Mouse (Mus musculus): Measurements from ENCODE around the gene Cmtm7. TPM values are rescaled to one million over a fixed set of nuclear protein-coding genes. Genes with fewer than 3 reads are reported as not detected.

Gene Cmtm7
- polyA plus RNA-seq, 1 experiment from 2014 or later: 111 TPM

DNA sequence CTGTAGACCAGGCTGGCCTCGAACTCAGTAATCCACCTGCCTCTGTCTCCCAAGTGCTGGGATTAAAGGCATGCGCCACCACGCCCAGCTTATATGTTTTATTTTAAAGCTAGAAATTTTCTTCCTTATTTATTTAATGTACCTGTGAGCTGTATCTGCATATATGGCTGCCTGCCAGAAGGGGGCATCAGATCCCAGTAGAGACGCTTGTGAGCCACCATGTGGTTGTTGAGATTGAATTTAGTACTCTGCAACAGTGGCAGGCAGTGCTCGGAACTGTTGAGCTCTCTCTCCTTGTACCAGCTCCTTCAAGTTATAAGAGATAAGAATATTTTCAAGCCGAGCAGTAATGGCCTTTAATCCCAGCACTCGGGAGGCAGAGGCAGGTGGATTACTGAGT is 71.3 kb downstream of the Cmtm7 start:
- Histone ChIP-seq H3K27ac (ENCODE audit: low read length) (no peak overlapping the region), H3K9ac (replicated peaks; ENCODE audit: low read length) (no peak overlapping the region), H3K36me3 (ENCODE audit: insufficient read depth, low read length) (peaks cover 44% of the 10 kb centered on the region), H3K27me3 (ENCODE audit: insufficient read depth, low read length) (no peaks in the 10 kb centered on the region), H3K9me3 (ENCODE audit: low read length) (0 out of 2 replicates have a peak, but pooled peaks cover 5% of the 10 kb centered on the region), H3K4me1 (ENCODE audit: insufficient read depth, low read length) (no peaks in the 10 kb centered on the region), H3K4me3 (ENCODE audit: low read length) (no peak overlapping the region), H3K4me2 (replicated peaks; ENCODE audit: low read depth, low read length) (no peak overlapping the region)
- no peak for ATAC-seq (ENCODE audit: low FRiP score, low TSS enrichment)
- 82% methylated on average over 7 of the region's 7 CpGs for WGBS

DNA sequence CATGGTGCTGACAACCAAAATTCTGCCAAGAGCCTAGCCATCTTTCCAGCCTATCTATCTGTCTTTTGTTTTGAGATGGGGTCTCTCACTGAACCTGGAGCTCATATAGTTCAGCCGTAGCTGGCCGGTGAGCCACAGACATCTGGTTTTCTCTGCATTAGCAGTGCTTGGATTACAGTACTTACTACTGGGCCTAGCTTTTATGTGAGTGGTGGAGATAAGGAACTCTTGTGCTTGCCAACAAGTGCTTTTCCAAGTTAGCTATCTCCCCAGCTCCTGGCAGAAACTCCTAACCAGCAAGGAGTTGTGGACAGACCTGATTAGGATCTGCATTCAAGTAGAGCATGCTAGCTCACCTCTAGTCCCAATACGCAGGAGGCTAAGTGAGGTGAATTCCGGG is 73.9 kb downstream of the Cmtm7 start:
- ATAC-seq (ENCODE audit: low FRiP score, low TSS enrichment): no peak
- Histone ChIP-seq H3K9me3 (ENCODE audit: low read length) (0 out of 2 replicates have a peak, but pooled peaks cover 5% of the 10 kb centered on the region), H3K4me3 (ENCODE audit: low read length) (no peak overlapping the region), H3K27ac (ENCODE audit: low read length) (no peak overlapping the region), H3K36me3 (ENCODE audit: insufficient read depth, low read length) (peaks cover 33% of the 10 kb centered on the region), H3K4me1 (ENCODE audit: insufficient read depth, low read length) (no peaks in the 10 kb centered on the region), H3K9ac (replicated peaks; ENCODE audit: low read length) (no peak overlapping the region), H3K27me3 (ENCODE audit: insufficient read depth, low read length) (no peaks in the 10 kb centered on the region), H3K4me2 (replicated peaks; ENCODE audit: low read depth, low read length) (no peak overlapping the region)
- 93% methylated on average over 4 of the region's 4 CpGs for WGBS

Other genes starting within 250 kb of the Cmtm7 start
- gene Trim71, start 217.5 kb downstream of the Cmtm7 start, polyA plus RNA-seq (2015; fragmentation: Nextera tagmentation; extraction: Ambion mirVana): 0.69 and 0.89 TPM in 2 replicates
- 73.9 and 74.3 TPM in 2 replicates for gene Cnot10, start 141.7 kb downstream of the Cmtm7 start, polyA plus RNA-seq (2015; fragmentation: Nextera tagmentation; extraction: Ambion mirVana)
- gene Dync1li1, start 93.1 kb downstream of the Cmtm7 start, polyA plus RNA-seq (2015; fragmentation: Nextera tagmentation; extraction: Ambion mirVana): 45.7 and 61.2 TPM in 2 replicates
- gene Cmtm6, start 50.7 kb downstream of the Cmtm7 start, polyA plus RNA-seq (2015; fragmentation: Nextera tagmentation; extraction: Ambion mirVana): 67.0 and 73.5 TPM in 2 replicates
- gene Cmtm8, start 62.3 kb upstream of the Cmtm7 start, polyA plus RNA-seq (2015; fragmentation: Nextera tagmentation; extraction: Ambion mirVana): 39.6 and 42.2 TPM in 2 replicates
- 20.8 and 22.9 TPM in 2 replicates for gene Gpd1l, start 152.1 kb upstream of the Cmtm7 start, polyA plus RNA-seq (2015; fragmentation: Nextera tagmentation; extraction: Ambion mirVana)
- gene Osbpl10, start 196.7 kb upstream of the Cmtm7 start, polyA plus RNA-seq (2015; fragmentation: Nextera tagmentation; extraction: Ambion mirVana): 2.8 and 3.1 TPM in 2 replicates
- 241 and 422 TPM in 2 replicates for gene Rps27rt, start 200.9 kb upstream of the Cmtm7 start, polyA plus RNA-seq (2015; fragmentation: Nextera tagmentation; extraction: Ambion mirVana)

All from kidney, embryonic 16.5 days (tissue).